Mouse (Mus musculus): ENCODE measurements around the gene Mipol1.

Mipol1 gene

DNA sequence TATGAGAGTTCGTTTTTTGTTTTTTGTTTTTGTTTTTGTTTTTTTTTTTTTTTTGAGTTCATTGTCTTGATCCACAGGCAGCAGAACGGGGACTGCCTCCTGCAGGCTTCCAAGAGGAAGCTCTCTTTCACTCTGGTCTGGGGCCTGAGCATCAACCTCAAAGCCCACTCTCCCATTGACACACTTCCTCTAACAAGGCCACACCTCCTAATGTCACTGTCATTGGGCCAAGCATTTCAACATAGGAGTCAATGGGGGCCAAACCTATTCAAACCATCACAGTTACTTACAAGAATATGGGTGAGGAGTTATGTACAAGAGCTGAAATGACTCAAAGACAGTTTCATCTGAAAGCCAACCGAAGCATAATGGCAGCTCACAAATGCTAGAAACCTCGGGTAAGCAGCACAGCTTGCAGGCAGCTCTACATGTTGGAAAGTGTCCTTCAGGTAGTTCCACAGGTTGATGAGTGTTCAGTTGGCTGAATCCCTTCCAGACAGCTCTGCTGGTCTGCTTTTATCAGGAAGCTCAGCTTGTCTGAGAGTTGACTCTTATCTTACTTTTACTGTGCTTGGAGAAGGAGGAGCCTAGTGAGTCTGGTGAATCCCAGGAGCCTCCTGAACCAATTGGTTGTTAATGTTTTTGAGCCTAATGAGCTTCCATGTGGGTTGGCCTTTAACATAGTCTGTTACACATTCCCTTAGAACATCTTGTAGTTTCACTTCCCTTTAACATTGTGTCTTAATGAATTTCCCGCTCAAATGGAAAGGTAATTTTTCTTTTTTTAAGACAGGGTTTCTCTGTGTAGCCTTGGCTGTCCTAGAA is 13.7 kb downstream of the Mipol1 start:
- no peak for DNase-seq (ENCODE audit: low read depth, low spot score)

DNA sequence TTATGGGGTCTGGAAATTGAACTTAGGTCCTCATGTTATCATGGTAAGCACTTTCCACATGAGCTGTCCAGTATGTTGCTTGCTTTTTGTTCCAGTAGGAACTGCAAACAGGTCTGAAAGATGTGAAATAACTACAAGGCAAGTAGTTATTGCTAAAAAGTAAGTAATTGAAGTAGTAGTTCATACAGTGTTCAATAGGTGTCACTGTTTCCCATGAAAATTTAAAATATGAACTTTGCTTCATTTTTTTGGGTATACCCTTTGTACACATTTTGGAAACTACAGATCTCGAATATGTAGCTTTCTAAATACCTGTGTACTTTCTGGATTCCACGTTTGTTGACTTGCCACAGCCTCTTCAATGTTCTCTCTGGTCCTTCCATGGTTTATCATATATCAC is 28.3 kb downstream of the Mipol1 start:
- DNase-seq (ENCODE audit: low read depth, low spot score): no peak

DNA sequence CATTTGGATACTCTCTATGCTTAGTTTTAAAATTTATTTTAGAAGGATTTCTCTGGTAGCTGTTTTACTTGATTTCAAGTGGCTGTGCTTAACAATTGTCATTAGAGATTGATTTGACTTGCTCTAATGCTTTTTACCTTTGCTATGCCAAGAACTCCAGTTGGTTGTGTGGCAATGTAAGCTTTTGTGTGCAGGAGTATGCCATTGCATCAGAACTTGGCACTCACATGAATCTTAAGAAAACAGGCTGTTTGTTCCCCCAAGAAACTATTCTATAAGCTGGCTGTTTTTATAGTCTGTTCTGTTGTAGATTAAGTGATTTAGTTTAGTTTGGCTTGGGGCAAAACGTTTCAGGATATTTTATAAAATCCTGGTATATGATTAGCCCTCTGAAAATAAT is 45.2 kb downstream of the Mipol1 start:
- DNase-seq (ENCODE audit: low read depth, low spot score): no peak

DNA sequence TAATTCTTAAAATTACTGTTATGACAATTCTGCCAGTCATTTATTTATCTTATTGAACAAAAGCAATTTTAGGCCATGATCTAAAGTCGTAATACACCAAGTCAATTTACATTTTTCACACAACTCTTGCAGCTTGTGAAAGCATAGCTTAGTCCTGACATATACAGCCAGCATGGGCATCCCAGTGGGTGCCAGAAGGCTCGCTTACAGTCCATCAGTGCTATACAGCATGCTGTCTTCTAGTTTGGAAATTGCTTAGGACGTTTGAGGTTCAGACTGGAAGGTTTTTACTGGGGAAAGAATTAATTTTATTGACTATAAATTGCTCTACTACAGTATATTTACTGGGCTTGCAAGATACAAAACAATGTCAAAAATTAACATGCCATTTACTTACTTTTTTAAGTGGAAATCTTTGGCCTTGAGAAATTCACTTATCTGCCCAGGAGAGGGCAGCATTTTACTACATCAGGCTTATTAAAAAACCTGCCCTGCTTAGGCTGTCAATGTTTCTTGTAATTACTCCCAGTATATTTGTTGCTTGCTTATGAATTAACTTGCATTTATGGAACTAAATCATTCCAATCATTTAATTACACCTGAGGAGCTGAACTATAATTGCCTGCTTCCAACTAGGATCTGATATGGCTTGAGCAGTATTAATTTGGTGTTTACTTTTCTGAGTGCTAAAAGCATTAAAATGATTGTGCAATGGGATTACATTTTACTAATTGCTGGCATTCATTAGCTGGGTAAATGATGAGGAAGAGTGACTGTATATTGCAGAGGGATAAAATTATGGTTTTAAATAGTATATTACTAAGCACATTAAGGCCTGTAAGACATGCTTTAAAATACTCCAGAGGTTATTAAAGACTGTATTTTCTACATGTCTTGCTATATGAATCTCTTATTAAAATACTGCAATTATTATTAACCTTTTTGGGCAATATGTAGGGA is 51.2 kb downstream of the Mipol1 start:
- peak; percentile 65 for DNase-seq (ENCODE audit: low read depth, low spot score)

DNA sequence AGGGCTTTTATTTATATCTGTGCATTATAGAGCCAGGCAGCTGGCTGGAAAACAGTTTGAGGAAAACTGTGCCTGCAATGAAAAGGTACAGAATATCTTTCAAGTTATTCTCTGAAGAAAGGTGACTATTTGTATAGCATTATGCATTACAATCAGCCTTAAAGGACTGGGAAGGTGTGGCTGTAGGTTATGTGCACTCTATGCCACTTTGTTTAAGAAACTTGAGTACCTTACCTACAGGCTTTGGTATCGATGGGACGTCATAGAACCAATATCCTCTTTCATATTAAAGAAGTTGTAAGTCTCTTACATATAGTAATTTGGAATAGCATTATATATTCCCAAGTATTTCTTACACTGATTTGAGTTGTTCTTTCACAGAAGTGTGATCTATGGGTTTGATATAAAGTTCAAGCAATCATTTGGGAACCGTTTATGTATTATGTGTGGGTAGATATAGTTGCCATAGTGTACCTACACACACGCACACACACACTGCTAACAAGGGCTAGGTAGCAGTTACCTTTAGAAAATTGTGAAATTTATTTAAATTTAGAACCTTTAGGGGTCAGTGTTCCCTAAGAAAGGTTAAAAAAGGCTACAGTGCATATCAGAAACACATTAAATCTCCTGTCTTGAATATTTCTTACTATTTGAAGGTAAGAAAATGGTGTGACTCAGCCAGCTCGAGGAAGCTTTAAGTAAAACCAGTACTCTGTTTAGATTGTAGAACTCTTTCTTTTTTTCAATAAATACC is 55.3 kb downstream of the Mipol1 start:
- no peak for DNase-seq (ENCODE audit: low read depth, low spot score)

DNA sequence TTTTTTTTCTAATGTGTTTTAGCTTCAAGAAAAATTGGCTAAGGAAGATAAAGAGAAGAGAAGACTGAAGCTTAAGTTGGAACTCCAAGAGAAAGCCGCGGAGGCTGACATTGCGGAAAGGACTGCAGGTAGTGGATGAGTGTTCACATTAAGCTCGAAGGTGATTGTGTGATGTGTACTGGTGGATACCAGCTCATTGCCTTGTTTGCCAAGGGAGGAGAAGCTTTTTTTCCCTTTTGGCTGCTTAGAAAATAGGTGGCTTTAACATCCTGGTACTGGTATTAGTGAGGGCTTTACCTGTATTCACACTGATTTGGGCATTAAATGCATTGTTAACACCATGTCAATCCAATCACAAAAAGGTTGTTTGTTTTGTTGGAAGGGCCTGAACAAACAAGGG is 77.1 kb downstream of the Mipol1 start:
- no peak for DNase-seq (ENCODE audit: low read depth, low spot score)

DNA sequence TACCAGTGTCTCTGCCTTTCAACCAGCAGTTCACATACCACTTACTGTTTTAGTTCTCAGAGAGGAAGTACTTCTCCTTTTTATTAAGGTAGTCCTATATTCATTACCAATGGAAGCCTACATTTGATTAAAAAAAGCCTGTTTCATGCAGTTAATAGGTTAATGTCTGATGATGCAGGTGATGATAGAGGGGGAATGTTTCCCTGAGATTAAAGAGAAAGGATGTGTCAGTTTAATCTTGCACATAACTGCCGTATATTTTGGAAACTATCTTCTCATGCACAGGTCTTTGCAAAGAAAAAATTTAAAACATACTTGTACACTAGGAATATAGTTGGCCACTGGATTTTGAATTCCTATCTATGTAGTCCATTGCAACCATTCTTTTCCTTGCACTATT is 77.5 kb downstream of the Mipol1 start:
- no peak for DNase-seq (ENCODE audit: low read depth, low spot score)

DNA sequence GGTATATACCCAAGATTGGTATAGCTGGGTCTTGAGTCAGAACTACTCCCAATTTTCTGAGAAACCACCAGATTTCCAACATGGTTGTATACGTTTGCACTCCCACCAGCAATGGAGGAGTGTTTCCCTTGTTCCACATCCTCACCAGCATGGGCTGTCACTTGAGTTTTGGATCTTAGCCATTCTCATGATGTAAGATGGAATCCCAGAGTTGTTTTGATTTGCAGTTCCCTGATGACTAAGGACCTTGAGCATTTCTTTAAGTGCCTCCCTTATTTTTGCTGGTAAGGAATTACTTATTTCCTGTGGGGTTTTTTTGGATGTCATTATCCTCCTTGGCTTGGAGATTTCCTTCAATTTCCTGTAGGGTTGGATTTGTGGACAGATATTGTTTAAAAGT is 108.8 kb downstream of the Mipol1 start:
- no peak for DNase-seq (ENCODE audit: low read depth, low spot score)

DNA sequence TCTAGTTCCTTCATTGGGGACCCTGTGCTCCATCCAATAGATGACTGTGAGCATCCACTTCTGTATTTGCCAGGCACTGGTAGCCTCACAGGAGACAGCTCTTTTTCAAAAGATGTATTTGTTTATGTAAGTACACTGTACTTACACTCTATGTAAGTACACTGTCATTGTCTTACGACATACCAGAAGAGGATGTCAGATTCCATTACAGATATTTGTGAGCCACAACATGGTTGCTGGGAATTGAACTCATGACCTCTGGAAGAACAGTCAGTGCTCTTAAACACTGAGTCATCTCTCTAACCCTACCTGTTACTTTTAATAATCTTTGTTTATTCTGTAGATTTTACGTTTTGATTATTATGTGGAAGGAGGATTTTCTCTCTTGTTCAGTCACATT is 109.9 kb downstream of the Mipol1 start:
- no peak for DNase-seq (ENCODE audit: low read depth, low spot score)

DNA sequence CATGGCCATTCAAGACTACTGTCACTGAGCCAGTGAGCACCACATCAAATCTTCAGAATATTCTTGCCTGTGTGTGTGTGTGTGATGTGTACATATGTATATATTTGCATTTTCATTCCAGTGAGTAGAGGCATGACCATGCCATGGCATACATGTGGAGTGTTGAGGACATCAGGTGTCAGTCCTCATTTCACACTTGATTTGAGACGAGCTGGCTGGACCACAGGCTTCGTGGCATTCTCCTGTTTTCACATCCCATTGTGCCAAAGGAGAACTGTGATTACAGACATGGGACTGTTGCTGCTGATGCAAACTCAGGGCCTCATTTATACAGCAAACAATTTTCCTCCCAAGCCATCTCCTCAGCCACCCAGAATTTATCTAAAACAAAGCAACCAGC is 132.5 kb downstream of the Mipol1 start:
- no peak for DNase-seq (ENCODE audit: low read depth, low spot score)

DNA sequence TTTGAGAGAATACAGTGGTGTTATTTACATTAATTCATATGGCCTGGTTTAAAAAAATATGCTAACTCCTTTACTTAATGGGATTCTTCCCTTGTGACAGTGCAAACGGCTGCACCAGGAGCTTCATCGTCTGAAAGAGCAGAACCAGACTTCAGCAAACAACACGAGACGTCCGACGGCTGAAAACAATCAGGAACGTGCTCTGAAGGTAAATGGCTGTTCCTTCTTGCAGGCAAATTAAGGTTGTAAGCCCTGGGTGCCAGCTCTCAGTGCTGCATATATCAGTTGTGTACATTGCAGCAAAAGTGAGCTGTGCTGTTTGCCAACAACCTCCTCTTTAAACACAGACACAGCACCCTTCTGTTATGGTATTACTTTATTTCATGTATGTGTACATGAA is 133.8 kb downstream of the Mipol1 start:
- DNase-seq (ENCODE audit: low read depth, low spot score): no peak

DNA sequence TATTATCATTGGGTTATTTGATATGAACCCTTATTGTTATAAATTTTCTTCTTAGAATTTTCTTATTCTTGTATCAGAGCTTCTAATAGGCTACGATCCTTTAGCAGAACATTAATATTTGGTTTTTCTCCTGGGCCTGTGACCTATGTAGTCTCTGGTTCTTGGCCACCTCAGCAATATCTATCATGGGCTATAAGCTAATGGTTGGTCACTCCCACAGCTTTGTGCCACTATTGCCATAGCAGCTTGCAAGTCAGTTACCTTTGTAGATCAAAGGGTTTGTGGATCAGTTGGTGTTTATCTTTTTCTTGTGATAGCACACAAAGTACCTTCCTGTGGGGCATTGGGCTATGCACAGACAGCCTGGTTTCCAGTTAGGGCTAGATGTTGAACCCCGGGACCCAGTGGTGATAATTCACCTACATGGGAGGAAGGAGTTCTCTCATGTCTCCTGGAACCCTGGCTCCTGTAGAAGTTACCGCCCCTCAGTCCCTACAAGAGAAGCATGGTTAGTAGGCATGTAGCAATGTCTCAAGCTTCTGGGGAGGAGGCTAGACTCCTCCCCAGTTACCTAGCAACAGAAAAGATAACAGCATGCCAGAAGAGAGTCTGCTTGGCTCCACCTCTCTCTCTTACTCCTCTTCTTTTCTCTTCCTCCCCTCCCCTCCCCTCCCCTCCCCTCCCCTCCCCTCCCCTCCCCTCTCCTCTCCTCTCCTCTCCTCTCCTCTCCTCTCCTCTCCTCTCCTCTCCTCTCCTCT is 141.7 kb downstream of the Mipol1 start:
- DNase-seq (ENCODE audit: low read depth, low spot score): no peak

DNA sequence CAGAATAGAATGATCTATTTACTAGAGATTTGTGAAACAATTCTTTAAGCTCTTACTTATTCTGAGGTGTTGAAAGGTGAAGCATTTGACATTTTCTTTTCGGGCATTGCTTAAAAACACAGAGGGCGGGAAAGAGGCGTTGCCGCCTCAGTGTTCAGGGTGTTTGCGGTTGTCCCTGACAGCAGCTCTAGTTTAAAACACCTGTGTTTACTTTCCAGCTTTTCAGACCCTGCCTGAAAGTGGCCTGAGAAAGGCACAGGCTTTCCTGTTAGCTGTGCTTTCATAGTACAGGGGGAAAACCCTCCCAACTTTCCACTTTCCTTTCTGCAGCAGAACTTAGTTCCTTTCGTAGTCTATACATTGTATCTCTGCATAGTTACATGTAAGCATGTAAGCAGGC is 152.6 kb downstream of the Mipol1 start:
- DNase-seq (ENCODE audit: low read depth, low spot score): no peak

DNA sequence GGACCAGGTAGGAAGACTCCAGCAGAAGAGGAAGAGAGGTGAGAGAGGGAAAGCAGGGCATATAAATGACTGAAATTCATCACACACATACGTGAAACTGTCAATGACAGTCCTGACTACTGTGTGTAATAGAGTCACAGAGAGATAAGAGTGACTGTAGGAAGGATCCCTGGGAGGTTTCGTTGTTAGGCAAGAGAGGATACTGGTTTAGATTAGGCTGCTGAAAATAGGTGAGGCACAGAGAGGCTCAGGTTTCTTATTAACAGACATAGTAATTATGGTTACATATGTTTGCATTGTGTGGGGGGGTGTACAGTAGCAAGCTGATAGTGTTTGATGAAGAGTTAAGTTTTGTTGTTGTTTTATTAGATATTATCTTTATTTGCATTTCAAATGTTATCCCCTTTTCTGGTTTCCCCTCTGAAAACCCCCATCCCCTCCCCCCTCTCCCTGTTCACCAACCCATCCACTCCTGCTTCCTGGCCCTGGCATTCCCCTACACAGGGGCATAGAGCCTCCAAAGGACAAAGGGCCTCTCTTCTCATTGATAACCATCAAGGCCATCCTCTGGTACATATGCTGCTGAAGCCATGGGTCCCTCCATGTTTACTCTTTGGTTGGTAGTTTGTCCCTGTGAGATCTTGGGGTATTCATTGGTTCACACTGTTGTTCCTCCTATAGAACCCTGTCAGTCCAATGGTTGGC is 157.5 kb downstream of the Mipol1 start:
- no peak for DNase-seq (ENCODE audit: low read depth, low spot score)

DNA sequence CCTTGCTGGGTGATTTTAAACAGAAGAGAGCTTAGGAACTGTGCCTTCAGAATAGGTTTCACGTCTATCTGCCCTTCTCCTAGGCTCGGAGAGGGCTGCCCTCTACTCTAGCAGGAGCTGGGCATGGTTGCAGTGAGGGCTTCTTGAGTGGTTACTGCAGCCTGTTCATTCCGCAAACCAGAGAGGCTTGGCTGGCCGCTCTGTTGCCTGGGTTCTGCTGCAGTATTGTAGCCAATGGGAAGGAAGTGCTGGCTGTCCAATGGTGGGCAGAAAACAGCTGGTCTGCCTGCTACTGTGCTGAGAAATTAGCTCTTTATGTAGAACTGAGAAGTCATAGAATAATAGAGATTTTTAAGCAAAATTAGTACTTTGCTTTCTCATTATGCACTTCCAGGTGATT is 169.3 kb downstream of the Mipol1 start:
- DNase-seq (ENCODE audit: low read depth, low spot score): no peak

DNA sequence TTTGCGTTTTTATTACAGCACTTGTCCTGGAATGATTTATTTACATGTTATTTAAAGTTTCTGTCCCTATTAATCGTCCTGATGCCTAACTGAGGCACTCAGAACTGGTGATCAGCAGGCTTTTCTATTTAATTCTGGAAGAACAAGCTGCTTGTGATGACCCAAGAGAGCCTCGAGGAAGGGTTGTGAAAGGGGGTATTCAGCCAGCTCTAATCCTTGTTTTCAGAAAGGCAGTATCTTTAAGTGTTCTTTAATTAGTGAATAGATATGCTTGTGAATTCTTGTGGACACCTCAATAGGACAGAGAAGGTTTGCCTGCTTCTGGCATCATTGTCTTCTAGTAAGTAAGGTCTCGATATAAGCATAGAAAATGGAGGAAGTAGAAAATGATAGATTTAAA is 170.0 kb downstream of the Mipol1 start:
- peak; percentile 14 for DNase-seq (ENCODE audit: low read depth, low spot score)

DNA sequence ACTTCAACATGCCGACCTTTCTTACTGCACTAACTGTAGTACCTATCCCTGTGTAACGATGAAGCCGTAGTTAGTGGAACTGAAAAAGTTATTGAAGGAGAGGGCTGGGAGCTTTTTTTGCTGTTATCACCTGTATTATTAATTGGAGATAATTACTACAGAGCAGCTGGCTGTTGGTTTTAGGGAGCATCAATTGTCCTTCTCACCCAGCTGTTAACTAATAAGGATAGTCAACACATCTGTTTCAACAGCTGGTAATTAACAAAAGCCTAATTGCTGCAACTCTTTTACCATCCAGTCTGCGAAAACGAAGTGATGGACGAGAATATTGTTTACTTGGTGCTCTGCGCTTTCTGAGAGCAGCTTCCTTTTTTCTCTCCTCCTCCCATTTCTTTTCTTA is 170.9 kb downstream of the Mipol1 start:
- no peak for DNase-seq (ENCODE audit: low read depth, low spot score)

DNA sequence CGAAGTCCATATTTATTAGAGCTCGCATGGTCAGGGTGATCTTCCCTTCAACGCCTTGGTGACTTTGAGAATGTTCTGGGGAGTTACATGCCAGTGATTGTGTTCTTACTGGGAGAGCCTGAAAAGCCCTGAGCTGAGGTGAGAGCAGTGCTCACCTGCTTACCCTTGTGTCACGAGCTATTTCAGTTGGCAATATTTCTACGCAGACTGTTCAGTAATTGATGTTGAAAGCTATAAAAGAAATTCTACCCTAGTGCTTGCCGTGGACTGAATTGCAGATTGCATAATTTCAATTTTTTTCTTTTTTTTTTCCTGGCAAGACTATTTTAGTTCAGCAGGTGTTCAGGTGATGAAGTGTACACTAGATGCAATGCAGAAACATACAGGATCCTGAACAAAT is 172.1 kb downstream of the Mipol1 start:
- DNase-seq (ENCODE audit: low read depth, low spot score): no peak

DNA sequence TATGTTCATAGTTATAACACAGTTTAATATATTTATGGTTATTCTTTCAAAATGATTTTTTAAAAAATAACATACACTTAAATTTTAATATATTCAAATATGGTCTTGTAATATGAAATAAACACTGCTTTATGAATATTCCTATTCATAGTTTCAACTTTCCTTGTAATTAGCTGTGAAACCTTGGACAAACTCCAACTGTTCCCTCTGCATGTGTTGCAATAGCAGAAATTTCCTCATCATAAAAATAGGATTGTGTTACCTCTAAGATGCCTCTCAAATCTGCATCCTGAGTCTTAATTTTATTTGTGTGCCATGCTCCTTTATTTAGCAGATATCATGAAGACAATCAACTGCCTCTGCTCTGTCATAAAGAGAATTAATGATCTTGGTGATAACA is 179.7 kb downstream of the Mipol1 start:
- DNase-seq (ENCODE audit: low read depth, low spot score): no peak

DNA sequence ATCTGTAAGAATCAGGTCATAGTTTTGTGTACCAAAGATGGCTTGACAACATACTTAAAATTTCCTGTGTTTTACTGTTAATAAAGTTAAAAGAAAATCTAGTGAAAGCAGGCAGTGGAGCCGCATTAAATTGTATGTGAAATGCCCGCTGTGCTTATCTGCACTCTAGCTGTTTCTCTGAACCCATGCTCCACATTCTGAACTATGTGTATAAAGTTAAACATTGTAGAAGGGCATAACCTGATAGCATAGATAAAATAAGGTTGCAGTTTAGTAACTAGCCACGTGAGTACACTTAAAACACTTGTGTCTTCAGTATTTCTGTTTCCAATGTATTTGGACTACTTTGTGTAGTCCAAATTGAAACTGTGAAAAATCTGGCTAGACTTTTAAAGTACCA is 183.6 kb downstream of the Mipol1 start:
- DNase-seq (ENCODE audit: low read depth, low spot score): no peak

DNA sequence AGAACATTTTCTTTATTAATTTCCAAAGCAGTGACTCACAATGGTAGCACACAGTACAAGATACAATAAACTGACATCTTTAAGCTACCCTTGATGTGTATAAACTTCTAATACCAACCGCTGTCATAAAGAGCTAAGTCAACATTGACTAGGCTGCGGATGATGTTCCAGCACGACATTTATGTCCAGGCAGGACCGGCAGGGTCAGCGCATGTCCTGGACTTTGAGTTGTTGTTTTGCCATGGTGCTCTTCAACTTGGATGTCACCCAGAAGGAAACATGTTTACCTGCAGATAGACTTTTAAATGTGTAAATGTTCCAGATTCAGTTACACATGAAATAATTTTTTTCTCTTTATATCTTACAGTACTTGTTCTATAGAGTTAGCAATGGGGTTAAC is 194.7 kb downstream of the Mipol1 start:
- DNase-seq (ENCODE audit: low read depth, low spot score): no peak

Measured in mesoderm, embryonic 11.5 days (tissue).